Mouse (Mus musculus) testis, adult 2 months (tissue): ENCODE measurements around the gene Cacybp. TPM values are rescaled to one million over a fixed set of nuclear protein-coding genes. Genes with fewer than 3 reads are reported as not detected.

Source experiments
- H3K27ac ChIP-seq: fragments of 200-500 bp; 2 replicates; pipeline ENCODE4 v1.5.1; 2012; ENCODE audit warnings: low read depth, low read length; ENCODE audit not compliant: control insufficient read depth, insufficient read depth
- H3K27me3 ChIP-seq: fragments of 200-500 bp; 2 replicates; pipeline ENCODE4 v1.6.1; 2012; ENCODE audit warnings: mild to moderate bottlenecking, low read length, moderate library complexity; ENCODE audit not compliant: control insufficient read depth, insufficient read depth
- H3K36me3 ChIP-seq: fragments of 200-500 bp; 2 replicates; pipeline ENCODE4 v1.6.1; 2012; ENCODE audit warnings: mild to moderate bottlenecking, low read length; ENCODE audit not compliant: control insufficient read depth, insufficient read depth
- H3K4me1 ChIP-seq: fragments of 200-500 bp; 2 replicates; pipeline ENCODE4 v1.6.1; 2012; ENCODE audit warnings: low read length; ENCODE audit not compliant: control insufficient read depth, insufficient read depth
- H3K4me3 ChIP-seq: fragments of 200-500 bp; 2 replicates; pipeline ENCODE4 v1.5.1; 2012; ENCODE audit warnings: low read depth, mild to moderate bottlenecking, low read length, moderate library complexity, mixed read lengths; ENCODE audit not compliant: control insufficient read depth
- CTCF ChIP-seq: fragments of 200-500 bp; IDR thresholded peaks from 2 replicates; pipeline ENCODE4 v1.5.1; 2012; ENCODE audit warnings: low read depth, mild to moderate bottlenecking, inconsistent platforms, low read length, moderate library complexity; ENCODE audit not compliant: control insufficient read depth, insufficient read depth, insufficient replicate concordance
- POLR2A ChIP-seq: fragments of 200-500 bp; IDR thresholded peaks from 2 replicates; pipeline ENCODE4 v1.6.1; 2012; ENCODE audit warnings: low read depth, mild to moderate bottlenecking, inconsistent platforms, low read length, moderate library complexity; ENCODE audit not compliant: control insufficient read depth
- polyA plus RNA-seq: library from polyadenylated mRNA; depleted of rRNA; stranded (reverse); fragments of >200 nt; gene quantifications from 2 replicates; pipeline ENCODE4 v1.2.3, GENCODE M21; 2012

Cacybp gene
- polyA plus RNA-seq, 1 experiment: 9.8 TPM

DNA sequence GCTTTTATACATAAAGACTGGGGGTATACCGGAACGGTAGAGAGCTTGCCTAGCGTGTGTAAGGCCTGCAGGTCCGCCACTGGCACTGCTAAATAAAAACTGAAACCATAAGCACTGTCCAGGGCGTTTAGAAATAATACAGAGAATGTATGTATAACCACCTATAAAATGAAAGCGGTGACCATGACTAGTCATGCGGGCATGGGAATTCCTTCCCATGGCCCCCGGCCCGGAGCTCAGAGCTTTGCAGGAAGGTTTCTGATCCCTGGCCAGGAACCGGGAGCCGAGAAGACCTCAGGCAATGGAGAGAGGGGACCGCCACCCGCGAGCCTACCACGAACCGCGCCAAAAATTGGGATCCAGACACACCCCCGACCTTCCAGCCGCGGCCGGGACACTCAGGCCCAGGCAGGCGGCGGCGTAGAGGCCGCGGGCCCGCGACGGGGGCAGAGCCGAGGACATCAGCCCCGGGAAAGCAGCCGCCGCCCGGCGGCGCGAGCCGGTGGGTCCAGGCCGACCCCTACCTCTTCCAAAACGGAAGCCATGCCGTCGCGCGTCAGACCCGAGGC lies 468 bp downstream of the Cacybp start:
- Histone ChIP-seq H3K4me3 (peak overlapping the region; percentile 99), H3K4me1 (peaks cover 3% of the 10 kb centered on the region; the same call in 1 of the 2 replicates), H3K27me3 (no peaks in the 10 kb centered on the region), H3K36me3 (no peaks in the 10 kb centered on the region), H3K27ac (peak overlapping the region; percentile 97)
- TF ChIP-seq POLR2A (no peak), CTCF (no peak)

DNA sequence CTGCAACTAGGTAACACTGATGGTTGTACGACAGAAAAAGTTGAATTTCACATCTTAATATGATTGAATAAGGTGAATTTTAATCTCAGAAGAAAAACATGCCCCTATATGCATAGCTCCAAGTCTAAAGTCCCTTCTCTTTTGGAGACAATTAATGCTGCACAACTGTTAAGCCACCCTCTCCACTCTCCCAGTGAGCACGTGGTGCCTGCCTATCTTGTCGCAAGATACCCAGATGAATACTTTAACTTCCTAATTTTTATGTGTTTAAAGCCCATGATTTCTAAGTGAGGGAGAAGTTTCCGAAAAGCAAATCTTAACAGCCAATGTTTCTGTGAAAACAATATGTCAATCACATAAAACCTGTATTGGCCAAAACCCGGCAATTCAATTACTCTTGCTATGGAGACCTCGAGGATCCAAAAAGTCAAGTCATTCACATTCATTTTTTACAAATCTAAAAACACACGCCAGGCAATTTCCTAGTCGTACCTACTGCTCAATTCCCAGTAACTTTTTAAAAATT lies 1.0 kb downstream of the Cacybp start:
- Histone ChIP-seq H3K27me3 (no peaks in the 10 kb centered on the region), H3K36me3 (no peaks in the 10 kb centered on the region)

DNA sequence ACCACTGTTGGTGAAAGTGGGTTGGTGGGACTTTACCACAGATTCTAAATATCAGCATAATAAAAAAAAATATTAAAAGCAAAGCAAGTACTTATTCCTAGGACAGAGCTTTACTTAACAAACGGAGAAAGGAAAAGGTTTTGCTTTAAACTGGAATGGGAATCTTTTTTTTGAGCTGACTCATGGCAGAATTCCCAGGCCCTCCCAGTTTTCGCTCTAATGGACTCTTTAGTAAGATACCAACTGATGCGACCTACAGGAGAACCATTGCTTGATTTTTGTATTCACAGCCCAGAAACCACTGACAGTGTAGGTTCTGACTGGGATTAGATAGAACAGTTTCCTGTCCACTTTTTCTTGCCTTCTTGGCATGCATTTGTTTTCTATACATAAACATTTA lies 2.1 kb downstream of the Cacybp start:
- H3K27me3 ChIP-seq: no peaks in the 10 kb centered on the region
- peaks cover 3% of the 10 kb centered on the region; the same call in 1 of the 2 replicates for H3K4me1 ChIP-seq
- no peak overlapping the region for H3K27ac ChIP-seq
- peak overlapping the region; percentile 76 for H3K4me3 ChIP-seq
- peaks cover 1% of the 10 kb centered on the region; the same call in 1 of the 2 replicates for H3K36me3 ChIP-seq
- TF ChIP-seq POLR2A (no peak), CTCF (no peak)

More for the DNA sequence above, 1.0 kb downstream of the Cacybp start:
- Histone ChIP-seq H3K4me1 (peaks cover 3% of the 10 kb centered on the region; the same call in 1 of the 2 replicates), H3K4me3 (peak overlapping the region; percentile 99), H3K27ac (peak overlapping the region; percentile 97)
- no peak for TF ChIP-seq CTCF
- no peak for TF ChIP-seq POLR2A

GRCm38 (mm10) chr1:160209844-160210243 lies 2.8 kb downstream of the Cacybp start:
- Histone ChIP-seq H3K27me3 (no peaks in the 10 kb centered on the region), H3K4me1 (peaks cover 3% of the 10 kb centered on the region; the same call in 1 of the 2 replicates), H3K36me3 (peaks cover 1% of the 10 kb centered on the region; the same call in 1 of the 2 replicates), H3K4me3 (no peak overlapping the region), H3K27ac (no peak overlapping the region)
- TF ChIP-seq CTCF (no peak), POLR2A (no peak)

- Histone ChIP-seq H3K4me1 (no peaks in the 10 kb centered on the region), H3K27ac (no peak overlapping the region), H3K36me3 (peaks cover 1% of the 10 kb centered on the region; the same call in 1 of the 2 replicates), H3K4me3 (no peak overlapping the region), H3K27me3 (no peaks in the 10 kb centered on the region)
- TF ChIP-seq CTCF (no peak), POLR2A (no peak)
Observed at GRCm38 (mm10) chr1:160205486-160205885, 7.2 kb downstream of the Cacybp start.

- Histone ChIP-seq H3K4me3 (peak overlapping the region; percentile 90), H3K27ac (peak overlapping the region; percentile 67), H3K4me1 (no peaks in the 10 kb centered on the region), H3K27me3 (no peaks in the 10 kb centered on the region), H3K36me3 (no peaks in the 10 kb centered on the region)
- TF ChIP-seq POLR2A: no peak
- TF ChIP-seq CTCF: no peak
Observed at GRCm38 (mm10) chr1:160195337-160195663, 17.4 kb downstream of the Cacybp start.

- H3K27me3 ChIP-seq: no peaks in the 10 kb centered on the region
- H3K36me3 ChIP-seq: no peaks in the 10 kb centered on the region
- peak within 1 kb of the TSS; percentile 67 for H3K27ac ChIP-seq
- H3K4me1 ChIP-seq: no peaks in the 10 kb centered on the region
- peak; percentile 94 for TF ChIP-seq POLR2A
- peak; percentile 77; the same call in 1 of the 2 replicates for TF ChIP-seq CTCF
- H3K4me3 ChIP-seq: peak within 1 kb of the TSS; percentile 90
Observed at GRCm38 (mm10) chr1:160194529-160195336, 17.9 kb downstream of the Cacybp start, which contains the start of gene Mrps14. Gene Mrps14, plus strand, starts transcription at chr1:160195215.
